Mouse (Mus musculus): ENCODE measurements at regions not wholly inside any gene's neighbourhood (a gene's known extent, or its start where the extent isn't known, plus 50 kb on each side); places are given as distances from the start of the nearest gene placed in this dataset.

- H3K4me1 ChIP-seq (ENCODE audit: control insufficient read depth, insufficient read depth, insufficient read length, low read length): peaks cover 19% of the 10 kb centered on the region; the same call in 1 of the 2 replicates
- TF ChIP-seq CTCF (IDR thresholded peaks at IDR 0.05; ENCODE audit: extremely low read depth, insufficient read length, insufficient replicate concordance, low read depth, low read length): no peak
- TF ChIP-seq POLR2A (IDR thresholded peaks at IDR 0.05; ENCODE audit: low read depth, low read length): no peak
- 90% methylated on average over 7 of the region's 7 CpGs for WGBS
- no peak overlapping the region for H3K4me3 ChIP-seq (ENCODE audit: low read depth, low read length)
- H3K27me3 ChIP-seq (ENCODE audit: control insufficient read depth, insufficient read depth, low read length): no peaks in the 10 kb centered on the region
- no peak overlapping the region for H3K27ac ChIP-seq (ENCODE audit: insufficient read depth, low read depth, low read length)
- no peaks in the 10 kb centered on the region for H3K36me3 ChIP-seq (ENCODE audit: control insufficient read depth, insufficient read depth, low read length)
Observed at GRCm38 (mm10) chr13:44453131-44453530, 276.1 kb upstream of the Jarid2 start.

DNA sequence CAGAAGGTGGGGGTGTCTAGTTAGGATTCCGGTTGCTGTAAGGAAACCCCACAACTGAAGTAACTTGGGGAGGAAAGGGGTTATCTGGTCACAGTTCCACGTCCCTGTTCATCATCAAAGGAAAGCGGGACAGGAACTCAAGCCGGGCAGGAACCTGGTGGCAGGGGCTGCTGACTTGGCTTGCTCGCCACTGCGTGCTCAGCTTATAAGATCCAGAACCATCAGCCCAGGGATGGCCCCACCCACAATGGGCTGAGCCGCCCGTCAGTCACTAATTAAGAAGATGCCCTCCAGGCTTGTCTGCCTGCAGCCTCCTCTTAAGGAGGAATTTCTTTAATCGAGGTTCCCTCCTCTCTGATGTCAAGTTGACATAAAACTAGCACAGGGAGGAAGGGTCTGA, 275.1 kb upstream of the Jarid2 start:
- no peak overlapping the region for H3K27ac ChIP-seq (ENCODE audit: insufficient read depth, low read depth, low read length)
- 80% methylated on average over 9 of the region's 9 CpGs for WGBS
- TF ChIP-seq POLR2A (IDR thresholded peaks at IDR 0.05; ENCODE audit: low read depth, low read length): no peak
- TF ChIP-seq CTCF (IDR thresholded peaks at IDR 0.05; ENCODE audit: extremely low read depth, insufficient read length, insufficient replicate concordance, low read depth, low read length): no peak
- no peak overlapping the region for H3K4me3 ChIP-seq (ENCODE audit: low read depth, low read length)
- no peaks in the 10 kb centered on the region for H3K27me3 ChIP-seq (ENCODE audit: control insufficient read depth, insufficient read depth, low read length)
- H3K36me3 ChIP-seq (ENCODE audit: control insufficient read depth, insufficient read depth, low read length): no peaks in the 10 kb centered on the region
- H3K4me1 ChIP-seq (ENCODE audit: control insufficient read depth, insufficient read depth, insufficient read length, low read length): peaks cover 16% of the 10 kb centered on the region; the same call in 1 of the 2 replicates

- Histone ChIP-seq H3K36me3 (ENCODE audit: control insufficient read depth, insufficient read depth, low read length) (no peaks in the 10 kb centered on the region), H3K4me1 (ENCODE audit: control insufficient read depth, insufficient read depth, insufficient read length, low read length) (peaks cover 13% of the 10 kb centered on the region; the same call in 1 of the 2 replicates), H3K27me3 (ENCODE audit: control insufficient read depth, insufficient read depth, low read length) (no peaks in the 10 kb centered on the region), H3K27ac (ENCODE audit: insufficient read depth, low read depth, low read length) (no peak overlapping the region), H3K4me3 (ENCODE audit: low read depth, low read length) (no peak overlapping the region)
- TF ChIP-seq CTCF (IDR thresholded peaks at IDR 0.05; ENCODE audit: extremely low read depth, insufficient read length, insufficient replicate concordance, low read depth, low read length) (no peak), POLR2A (IDR thresholded peaks at IDR 0.05; ENCODE audit: low read depth, low read length) (no peak)
- WGBS: 29% methylated on average over 5 of the region's 5 CpGs
Observed at GRCm38 (mm10) chr13:44455193-44455592, 274.1 kb upstream of the Jarid2 start.

DNA sequence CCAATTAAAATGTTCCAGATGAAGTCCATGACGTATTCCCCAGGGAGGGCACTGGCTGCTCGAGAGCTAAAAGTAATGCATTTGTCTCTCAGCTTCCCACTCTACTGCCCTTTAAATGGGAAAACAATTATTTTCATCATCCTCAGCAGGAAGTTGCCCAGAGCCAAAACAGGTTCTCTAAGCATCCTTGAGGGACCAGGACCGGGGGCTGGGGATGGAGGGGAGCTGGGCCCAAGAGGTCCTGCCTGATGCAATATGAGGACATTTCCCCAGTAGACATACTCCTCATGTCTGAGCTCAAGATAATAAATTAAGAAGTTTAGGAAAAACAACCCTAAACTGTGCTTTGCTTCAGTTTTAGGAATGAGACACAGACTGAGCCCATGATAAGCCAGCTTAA, 270.5 kb upstream of the Jarid2 start:
- no peak for TF ChIP-seq POLR2A (IDR thresholded peaks at IDR 0.05; ENCODE audit: low read depth, low read length)

GRCm38 (mm10) chr13:44459148-44459547, 270.1 kb upstream of the Jarid2 start:
- no peaks in the 10 kb centered on the region for H3K27me3 ChIP-seq (ENCODE audit: control insufficient read depth, insufficient read depth, low read length)
- no peaks in the 10 kb centered on the region for H3K36me3 ChIP-seq (ENCODE audit: control insufficient read depth, insufficient read depth, low read length)
- H3K4me1 ChIP-seq (ENCODE audit: control insufficient read depth, insufficient read depth, insufficient read length, low read length): peaks cover 6% of the 10 kb centered on the region; the same call in 1 of the 2 replicates
- no peak overlapping the region for H3K27ac ChIP-seq (ENCODE audit: insufficient read depth, low read depth, low read length)
- H3K4me3 ChIP-seq (ENCODE audit: low read depth, low read length): no peak overlapping the region
- TF ChIP-seq CTCF (IDR thresholded peaks at IDR 0.05; ENCODE audit: extremely low read depth, insufficient read length, insufficient replicate concordance, low read depth, low read length) (no peak), POLR2A (IDR thresholded peaks at IDR 0.05; ENCODE audit: low read depth, low read length) (no peak)
- 94% methylated on average over 4 of the region's 4 CpGs for WGBS

More for the DNA sequence above, 270.5 kb upstream of the Jarid2 start:
- no peak overlapping the region for H3K4me3 ChIP-seq (ENCODE audit: low read depth, low read length)
- peaks cover 6% of the 10 kb centered on the region; the same call in 1 of the 2 replicates for H3K4me1 ChIP-seq (ENCODE audit: control insufficient read depth, insufficient read depth, insufficient read length, low read length)
- no peaks in the 10 kb centered on the region for H3K27me3 ChIP-seq (ENCODE audit: control insufficient read depth, insufficient read depth, low read length)
- H3K27ac ChIP-seq (ENCODE audit: insufficient read depth, low read depth, low read length): no peak overlapping the region
- no peaks in the 10 kb centered on the region for H3K36me3 ChIP-seq (ENCODE audit: control insufficient read depth, insufficient read depth, low read length)
- 93% methylated on average over 3 of the region's 3 CpGs for WGBS

DNA sequence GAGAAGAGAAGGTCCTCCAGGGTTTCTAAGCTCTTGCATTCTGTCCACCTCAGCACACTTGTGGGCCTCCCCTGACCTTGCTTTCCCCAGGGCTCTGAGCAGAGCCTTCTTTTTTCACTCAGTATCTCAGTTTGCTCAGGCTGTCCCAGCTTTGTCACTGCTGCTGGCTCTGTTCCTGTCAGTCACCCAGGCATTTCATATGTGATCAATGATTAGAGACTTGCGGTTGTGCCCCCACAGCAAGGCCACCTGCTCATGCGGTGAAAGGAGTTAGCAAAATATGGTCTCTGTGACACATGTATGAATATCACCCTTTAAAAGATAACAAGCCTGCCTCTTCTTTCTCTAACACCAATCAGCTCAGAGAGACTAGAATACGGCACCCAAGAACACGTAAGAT, 265.6 kb upstream of the Jarid2 start:
- Histone ChIP-seq H3K4me1 (ENCODE audit: control insufficient read depth, insufficient read depth, insufficient read length, low read length) (no peaks in the 10 kb centered on the region), H3K36me3 (ENCODE audit: control insufficient read depth, insufficient read depth, low read length) (no peaks in the 10 kb centered on the region), H3K4me3 (ENCODE audit: low read depth, low read length) (no peak overlapping the region), H3K27me3 (ENCODE audit: control insufficient read depth, insufficient read depth, low read length) (no peaks in the 10 kb centered on the region), H3K27ac (ENCODE audit: insufficient read depth, low read depth, low read length) (no peak overlapping the region)
- WGBS: 95% methylated on average over 4 of the region's 4 CpGs
- TF ChIP-seq POLR2A (IDR thresholded peaks at IDR 0.05; ENCODE audit: low read depth, low read length): no peak
- no peak for TF ChIP-seq CTCF (IDR thresholded peaks at IDR 0.05; ENCODE audit: extremely low read depth, insufficient read length, insufficient replicate concordance, low read depth, low read length)

GRCm38 (mm10) chr13:44465567-44465966, 263.7 kb upstream of the Jarid2 start:
- H3K36me3 ChIP-seq (ENCODE audit: control insufficient read depth, insufficient read depth, low read length): no peaks in the 10 kb centered on the region
- 86% methylated on average over 7 of the region's 7 CpGs for WGBS
- TF ChIP-seq CTCF (IDR thresholded peaks at IDR 0.05; ENCODE audit: extremely low read depth, insufficient read length, insufficient replicate concordance, low read depth, low read length): no peak
- no peak for TF ChIP-seq POLR2A (IDR thresholded peaks at IDR 0.05; ENCODE audit: low read depth, low read length)
- H3K4me3 ChIP-seq (ENCODE audit: low read depth, low read length): no peak overlapping the region
- no peaks in the 10 kb centered on the region for H3K27me3 ChIP-seq (ENCODE audit: control insufficient read depth, insufficient read depth, low read length)
- no peak overlapping the region for H3K27ac ChIP-seq (ENCODE audit: insufficient read depth, low read depth, low read length)
- no peaks in the 10 kb centered on the region for H3K4me1 ChIP-seq (ENCODE audit: control insufficient read depth, insufficient read depth, insufficient read length, low read length)

Data from small intestine, adult 2 months (tissue).